Mouse (Mus musculus): ENCODE results near the gene Ppil1.

The Ppil1 gene

DNA sequence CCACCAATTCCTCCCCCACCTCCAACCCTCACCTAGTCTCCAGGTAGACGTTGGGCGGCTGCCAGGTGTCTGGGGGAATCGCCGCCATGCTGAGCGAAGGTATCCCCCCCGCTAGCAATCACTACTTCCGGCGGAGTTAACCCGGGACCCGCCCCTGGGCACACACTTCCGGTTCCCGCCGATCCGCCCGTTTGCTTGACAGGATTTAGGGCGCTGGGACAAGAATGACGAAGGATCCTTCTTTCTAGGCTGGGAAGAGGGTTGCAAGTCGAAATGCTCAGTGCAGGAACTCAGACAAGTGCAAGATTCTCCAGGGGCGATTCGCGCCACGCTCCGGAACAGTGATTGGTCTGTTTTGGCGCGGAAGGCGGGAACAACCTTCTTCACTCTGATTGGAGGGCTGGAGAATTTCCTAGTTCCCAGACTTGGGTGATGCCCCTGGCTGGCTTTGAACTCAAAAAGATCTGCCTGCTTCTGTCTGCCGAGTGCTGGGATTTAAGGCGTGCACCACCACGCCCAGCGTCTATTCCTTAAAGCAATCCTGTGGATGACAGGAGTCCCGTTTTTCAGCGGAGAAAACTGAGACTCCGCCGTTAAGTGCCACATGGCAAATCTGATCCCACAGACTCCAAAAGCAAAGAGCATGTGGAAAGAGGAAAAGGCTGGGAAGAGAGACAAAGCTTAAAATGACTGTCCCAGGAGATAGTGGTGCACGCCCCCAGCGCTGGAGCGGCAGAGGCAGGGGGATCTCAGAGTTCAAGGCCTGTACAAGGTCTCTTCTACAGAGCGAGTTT is at the start of gene Ppil1:
Gene Ppil1, minus strand, starts transcription at position 347 of the 794 bp plus-strand sequence.
- DNase-seq (ENCODE audit: extremely low read depth, low read depth) = peak; percentile 80

DNA sequence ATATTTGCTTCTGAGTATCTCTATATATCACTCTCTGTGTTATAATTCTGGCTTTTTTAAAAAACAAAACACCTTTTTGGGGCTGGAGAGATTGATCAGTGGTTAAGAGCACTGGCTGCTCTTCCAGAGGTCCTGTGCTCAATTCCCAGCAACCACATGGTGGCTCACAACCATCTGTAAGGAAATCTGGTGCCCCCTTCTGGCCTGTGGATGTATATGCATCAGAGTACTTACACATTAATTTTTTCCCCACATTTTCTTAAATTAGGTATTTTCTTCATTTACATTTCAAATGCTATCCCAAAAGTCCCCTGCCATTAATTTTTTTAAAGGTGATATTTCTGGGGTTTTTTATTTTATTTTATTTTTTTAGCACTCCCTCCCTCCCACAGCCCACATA is 49.3 kb upstream of the Ppil1 start:
- no peak for DNase-seq (ENCODE audit: extremely low read depth, low read depth)

DNA sequence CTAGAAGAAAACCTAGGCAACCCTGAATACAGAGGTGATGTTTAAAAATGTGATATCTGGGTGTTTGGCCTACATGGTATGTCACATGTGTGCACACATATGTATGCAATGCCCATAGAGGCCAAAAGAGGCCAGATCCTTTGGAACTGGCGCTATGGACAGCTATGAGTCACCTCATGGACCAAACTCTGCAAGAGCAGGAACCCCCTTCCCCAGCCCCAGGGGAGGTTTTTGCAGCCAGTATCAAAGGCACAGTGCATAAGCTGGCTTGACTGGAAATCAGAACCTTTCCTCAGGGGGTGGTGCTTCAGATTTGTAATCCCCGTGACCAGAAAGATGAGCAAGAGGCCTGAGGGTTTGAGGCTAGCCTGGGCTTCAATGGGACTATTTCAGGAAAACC is 48.1 kb upstream of the Ppil1 start:
- DNase-seq (ENCODE audit: extremely low read depth, low read depth) = no peak

DNA sequence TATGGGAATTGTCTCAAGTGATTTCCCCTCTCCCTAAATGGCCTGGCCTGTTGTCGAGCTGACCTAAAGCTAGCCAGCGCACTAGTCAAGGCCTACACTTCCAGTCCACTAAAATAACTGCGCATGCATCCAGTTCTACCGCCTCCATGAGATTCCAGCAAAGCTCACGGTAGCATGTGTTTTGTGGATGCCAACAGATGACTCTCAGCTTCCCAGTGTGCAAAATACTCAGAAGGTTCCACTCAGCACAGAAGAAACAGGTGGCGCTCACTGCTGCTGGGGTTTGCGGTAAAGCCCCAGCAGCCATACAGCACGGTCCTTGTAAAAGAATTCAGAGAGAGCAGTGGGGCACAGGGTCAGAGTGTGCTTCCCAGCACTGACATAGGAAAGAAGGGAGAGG is 47.6 kb upstream of the Ppil1 start:
- DNase-seq (ENCODE audit: extremely low read depth, low read depth) = no peak

DNA sequence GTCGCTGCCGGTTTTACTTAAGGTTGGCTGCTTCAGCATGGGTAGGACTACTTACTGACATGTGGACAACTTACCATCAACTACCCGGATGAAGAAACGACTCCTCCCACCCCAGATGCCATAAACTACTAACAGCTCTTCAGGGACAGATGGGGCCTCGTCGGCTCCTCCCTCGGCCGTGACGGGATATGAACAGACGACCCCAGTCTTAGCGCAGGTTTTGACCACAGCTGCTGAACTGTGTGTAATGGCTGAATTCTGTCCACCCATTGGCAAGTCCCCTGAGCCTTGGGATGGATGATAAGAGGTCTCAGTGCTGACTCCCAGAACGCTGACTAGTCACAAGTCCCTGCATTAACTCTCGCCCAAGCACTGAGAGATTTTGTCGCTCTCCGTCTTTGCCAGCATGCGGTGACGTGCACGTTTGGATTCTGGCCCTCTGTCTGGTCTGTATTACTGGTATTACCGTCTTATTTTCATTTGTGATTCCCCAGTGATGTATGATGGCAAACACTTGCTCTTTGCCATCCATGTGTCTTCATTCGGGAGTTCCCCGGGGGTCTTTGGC is 46.2 kb upstream of the Ppil1 start:
- DNase-seq (ENCODE audit: extremely low read depth, low read depth) = no peak

DNA sequence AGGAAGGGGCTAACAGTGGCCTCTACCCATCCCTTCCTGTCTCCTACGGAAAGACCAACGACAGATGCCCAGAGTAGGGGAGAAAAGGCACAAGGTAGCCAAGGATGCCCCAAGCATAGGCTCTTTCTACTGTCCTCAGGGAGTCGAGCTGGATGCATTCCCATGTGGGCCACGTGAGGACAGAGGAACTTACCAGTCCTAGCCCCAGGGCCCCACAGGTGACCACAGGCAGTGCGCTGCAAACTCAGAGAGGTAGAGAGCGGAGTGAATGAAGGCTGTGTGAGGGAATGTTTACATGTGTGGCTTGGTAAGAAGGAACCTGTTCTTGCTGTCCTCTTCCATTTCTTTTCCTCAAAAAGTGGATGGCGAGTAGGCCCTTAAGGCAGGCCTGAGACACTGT is 41.9 kb upstream of the Ppil1 start:
- DNase-seq (ENCODE audit: extremely low read depth, low read depth) = no peak

DNA sequence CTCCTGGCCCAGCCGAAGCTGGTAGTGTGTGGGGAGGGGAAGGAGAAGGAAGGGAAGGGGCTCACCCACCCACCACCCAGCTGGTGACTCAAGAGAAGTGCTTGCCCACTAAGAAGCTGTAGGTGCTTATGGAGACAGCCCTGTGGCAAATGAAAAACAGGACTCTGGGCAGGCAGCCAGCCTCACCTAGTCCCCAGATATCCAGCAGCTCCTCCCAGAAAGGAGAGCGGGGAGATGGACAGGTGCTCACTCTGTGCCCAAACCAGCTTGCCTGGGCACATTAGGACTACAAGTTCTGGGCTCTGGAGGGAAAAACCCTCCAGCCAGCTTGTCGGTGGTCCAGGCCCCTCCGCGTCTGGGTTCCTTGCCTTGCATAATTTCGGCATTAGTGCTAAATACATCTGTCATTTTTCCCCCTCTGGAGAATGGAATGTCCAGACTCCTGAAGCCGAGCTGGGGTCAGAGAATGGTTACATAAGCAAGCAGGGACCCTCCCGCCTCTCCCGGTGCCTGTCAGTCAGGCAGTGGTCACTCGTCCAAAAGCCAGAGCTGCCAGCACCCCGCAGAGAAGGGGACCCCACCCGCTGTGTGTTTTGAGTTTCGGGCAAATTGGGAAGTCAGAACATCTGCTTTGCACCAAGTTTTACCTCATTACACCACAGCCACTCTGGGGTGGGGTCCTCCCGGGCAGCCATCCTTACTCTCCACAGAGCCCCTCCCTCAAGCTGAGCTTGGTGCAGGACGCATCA is 41.2 kb upstream of the Ppil1 start:
- DNase-seq (ENCODE audit: extremely low read depth, low read depth) = no peak

DNA sequence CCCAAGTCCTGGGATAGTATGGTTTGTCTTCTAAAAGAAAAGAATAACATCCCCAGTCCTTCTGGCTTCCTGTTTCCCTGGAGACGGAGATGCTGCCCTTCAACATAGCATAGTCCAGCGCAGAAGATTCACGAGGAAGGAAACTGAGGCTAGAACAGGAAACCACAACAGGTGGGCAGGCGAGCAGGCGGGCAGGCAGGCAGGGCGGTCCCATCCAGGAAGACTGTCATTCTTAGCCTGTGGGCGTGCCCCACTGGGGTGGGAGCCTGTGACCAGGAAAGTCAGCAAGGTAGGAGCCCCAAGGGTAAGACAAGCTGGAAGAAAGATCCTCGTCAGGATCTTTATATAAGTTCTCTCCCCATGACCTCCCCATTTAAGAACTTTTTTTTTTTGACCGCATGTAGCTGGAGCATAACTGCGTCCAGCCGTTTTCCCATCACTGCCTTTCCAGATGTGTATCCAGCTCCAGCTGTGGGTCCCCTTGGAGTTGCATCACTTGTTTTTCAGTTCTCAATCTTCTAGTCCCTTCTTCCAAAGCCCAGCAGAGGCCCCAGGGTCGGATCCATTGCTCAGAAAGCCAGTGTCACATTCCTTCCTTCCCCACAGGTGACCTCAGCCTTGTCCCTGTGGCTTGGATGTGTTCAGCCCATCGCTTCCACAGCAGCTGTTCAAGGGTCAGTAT is 40.5 kb upstream of the Ppil1 start:
- no peak for DNase-seq (ENCODE audit: extremely low read depth, low read depth)

DNA sequence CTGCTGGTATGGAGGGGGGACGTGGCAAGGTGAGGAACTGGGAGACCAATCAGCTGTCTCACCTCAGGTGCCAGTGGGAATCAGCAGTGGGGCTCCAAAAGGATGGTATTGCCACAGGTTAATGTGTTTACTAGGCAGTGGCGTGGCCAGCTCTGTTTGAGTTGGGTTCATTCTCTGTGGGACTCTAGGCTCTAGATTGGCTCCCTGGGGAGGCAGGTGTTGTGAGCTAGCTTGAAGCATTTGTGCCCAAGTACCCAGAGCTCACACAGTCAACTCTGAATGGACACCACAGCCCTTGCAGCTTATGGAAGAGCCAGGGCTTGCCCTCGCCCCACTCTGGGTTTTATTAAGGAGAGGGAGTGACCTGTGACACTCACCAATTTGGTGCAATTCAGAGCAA is 39.9 kb upstream of the Ppil1 start:
- no peak for DNase-seq (ENCODE audit: extremely low read depth, low read depth)

DNA sequence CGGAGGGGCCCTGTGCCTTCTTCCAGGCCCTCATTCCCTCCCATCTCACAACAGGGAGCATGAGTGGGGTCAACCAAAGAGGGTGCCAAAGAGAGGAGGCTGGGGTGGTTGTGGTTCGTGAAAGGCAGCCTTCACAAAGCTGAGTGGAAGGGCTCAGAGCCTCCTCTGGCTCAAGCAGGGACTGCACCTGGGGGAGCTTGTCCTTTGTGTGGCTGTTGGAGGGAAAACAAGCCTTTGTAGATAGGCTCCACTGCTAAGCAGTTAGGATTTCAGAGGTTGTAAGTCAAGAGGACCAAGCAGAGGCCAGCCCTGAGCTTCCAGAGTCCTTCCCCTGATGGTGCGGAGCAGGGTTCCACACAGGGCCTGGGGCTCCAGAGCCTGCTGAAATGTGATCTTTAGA is 39.1 kb upstream of the Ppil1 start:
- DNase-seq (ENCODE audit: extremely low read depth, low read depth) = no peak

DNA sequence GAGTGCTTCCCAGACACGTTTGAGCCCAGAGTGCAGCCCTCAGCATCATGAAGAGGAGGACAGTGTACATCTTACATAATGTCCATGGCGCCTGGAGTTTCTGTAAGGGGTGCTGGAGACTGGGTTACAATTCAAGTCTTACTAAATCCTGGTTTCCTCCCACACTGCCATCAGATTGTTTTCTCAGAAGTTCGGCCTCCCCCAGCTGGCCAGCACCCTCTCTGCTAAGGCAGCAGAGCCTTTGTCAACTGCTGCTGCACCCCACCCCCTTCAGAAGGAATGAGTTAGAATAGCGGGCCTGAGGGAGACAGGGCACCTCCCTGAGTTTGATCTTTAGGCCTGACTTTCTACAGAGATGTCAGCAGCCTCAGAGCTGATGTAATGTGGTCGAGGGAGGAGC is 38.2 kb upstream of the Ppil1 start:
- DNase-seq (ENCODE audit: extremely low read depth, low read depth) = no peak

DNA sequence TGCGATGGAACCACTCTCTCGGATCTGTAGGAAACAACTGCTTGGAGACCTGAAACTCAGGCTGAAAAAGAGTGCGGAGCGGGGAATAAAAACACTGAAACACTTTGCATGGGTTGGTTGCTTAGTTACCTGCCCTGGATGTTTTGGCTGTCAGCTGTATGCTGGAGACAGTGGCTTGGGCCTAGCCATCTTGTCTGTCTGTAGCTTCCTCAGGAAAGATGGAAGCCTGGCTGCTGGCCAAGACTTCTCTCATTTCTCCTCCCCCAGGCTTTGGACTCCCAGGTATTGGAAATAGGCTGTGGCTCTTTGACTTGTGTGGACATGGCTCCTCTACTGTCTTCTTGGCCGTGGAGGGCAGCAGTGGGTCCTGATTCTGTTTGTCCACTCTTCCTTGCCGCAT is 37.4 kb upstream of the Ppil1 start:
- no peak for DNase-seq (ENCODE audit: extremely low read depth, low read depth)

DNA sequence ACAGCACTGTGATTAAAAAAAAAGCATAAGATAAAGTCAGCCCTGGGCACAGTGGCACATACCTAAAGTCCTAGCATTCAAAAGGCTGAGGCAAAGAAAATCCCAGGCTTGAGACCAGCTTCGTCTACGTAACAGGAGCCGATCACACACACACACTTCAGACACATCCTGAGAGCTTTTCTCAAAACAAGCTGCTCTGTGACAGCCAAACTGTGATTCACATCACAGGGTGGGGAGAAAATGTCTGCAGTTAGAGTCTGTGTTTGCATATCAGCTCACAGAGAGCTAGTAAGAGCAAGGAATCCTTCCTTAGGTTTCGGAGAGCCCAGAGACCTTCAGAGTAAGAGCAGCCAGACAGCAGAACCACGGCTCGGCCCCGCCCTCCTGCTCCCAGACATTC is 36.9 kb upstream of the Ppil1 start:
- DNase-seq (ENCODE audit: extremely low read depth, low read depth) = no peak

DNA sequence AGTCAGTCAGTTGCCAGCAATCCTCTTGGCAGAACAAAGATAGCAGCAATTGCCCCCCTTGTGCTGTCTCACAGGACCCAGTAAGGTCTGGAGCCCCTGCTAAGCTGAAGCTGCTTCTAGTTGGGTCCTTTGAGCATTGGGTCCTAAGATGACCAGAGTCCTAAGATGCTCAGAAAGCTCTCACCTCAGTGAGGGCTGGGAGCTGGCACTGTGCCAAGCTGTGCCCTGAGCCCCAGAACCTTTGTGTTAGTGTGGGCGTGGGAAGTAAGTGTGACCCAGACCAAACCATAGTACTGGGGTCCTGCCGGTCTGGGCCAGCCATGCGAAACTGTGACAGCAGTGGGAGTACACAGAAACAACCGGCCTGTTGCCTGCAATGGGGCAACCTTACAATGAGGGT is 35.3 kb upstream of the Ppil1 start:
- no peak for DNase-seq (ENCODE audit: extremely low read depth, low read depth)

DNA sequence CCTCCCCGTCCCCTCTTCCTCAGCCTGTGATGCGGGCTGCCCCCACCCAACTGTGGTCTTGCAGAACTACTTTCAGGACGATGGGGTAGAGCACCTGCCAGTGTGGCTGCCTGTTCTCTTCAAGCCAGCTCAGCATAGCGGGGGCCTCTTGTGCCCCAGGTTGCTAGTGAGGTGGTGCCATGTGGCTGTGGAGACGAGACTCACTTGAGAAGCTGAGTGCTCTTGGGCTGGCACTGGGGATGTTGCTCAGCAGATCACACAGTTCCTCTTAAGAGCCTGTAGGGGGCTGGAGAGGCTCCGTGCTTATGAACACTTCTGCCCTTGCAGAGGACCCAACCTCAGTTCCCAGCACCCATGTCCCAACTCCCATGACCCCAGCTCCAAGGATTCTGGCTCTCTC is 33.8 kb upstream of the Ppil1 start:
- no peak for DNase-seq (ENCODE audit: extremely low read depth, low read depth)

DNA sequence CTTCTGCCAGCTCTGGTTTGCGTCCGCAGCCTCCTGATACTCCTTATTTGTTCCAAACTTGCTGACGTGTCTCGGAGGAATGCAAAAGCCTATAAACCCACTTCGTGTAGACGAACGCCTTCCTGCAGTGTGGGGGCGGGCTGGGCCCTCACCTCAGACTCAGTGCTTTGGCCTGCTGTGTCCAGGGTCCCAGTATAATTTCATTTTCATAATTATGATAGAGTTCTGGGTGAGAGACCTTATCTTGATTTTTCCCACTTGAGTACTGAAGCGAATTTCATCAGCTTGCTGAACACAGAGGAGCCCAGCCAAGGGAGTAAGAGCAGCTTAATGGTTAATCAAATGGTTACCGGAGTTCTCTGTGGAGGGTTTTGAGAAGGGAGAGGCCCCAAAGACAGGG is 33.3 kb upstream of the Ppil1 start:
- DNase-seq (ENCODE audit: extremely low read depth, low read depth) = no peak

DNA sequence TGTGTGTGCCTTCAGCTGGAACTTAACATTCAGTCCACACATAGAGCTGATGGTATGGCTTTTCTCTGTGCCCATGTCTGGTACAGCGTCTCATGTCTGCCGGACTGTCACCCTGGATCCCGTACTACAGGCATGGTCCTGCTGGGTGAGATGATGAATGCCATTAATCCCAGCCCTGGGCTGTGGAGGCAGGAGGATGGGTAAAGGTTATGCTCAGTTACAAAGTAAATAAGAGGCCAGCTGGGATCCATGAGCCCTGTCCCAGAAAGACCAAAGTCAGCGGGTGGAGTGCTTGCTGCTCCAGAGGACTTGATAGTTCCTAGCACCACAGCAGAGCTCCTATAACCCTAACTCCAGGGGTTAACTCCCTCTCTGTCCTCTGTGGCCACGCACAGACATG is 31.8 kb upstream of the Ppil1 start:
- DNase-seq (ENCODE audit: extremely low read depth, low read depth) = no peak

DNA sequence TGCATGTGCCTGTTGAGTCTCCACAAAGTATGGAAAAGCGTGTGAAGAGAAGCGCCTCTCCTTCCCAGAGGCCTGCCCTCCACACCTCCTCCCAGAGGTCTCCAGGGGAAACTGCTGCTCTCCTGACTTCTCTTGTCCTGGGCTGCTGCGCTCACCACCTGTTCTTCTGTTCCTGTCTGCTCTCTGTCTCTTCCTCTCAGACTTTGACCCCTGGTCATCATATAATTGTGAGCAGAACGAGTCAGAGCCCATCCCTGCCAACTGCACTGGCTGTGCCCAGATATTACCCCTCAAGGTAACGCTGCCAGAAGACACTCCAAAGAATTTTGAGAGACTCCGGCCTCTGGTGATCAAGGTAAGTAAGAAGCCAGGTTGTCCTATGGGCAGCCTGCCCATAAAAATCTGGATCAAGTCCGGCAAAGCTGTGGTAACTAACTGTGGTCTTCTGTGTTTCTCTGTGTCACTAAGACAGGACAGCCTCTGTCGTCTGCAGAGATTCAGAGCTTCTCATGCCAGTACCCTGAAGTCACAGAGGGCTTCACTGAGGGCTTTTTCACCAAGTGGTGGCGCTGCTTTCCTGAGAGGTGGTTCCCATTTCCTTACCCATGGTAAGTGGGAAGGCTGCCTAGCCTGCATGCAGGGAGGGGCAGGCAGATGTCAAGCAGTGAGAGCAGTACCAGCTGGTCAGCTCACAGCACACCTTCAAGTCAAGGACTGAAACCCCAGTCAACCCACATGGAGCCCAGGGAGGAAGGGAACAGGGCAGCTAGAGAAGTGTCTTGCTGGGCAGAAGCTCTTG is 30.0 kb upstream of the Ppil1 start:
- no peak for DNase-seq (ENCODE audit: extremely low read depth, low read depth)

DNA sequence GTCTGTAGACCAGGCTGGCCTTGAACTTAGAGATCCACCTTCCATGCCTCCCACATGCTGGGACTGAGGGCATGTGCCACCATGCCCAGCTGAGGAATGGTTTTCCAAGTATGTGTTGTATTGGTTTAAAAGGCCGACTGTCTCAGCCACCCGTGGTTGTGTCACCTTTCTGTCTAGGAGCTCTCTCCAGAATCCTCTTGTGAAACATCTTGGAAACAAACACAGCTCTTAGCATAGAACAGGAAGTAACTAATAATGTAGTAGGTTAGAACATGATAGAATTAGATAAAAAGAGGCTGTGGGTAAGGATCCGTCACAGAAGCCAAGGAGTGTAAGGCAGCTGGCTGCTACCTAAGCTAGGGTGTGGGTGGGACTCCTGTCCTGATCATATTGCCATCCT is 29.0 kb upstream of the Ppil1 start:
- DNase-seq (ENCODE audit: extremely low read depth, low read depth) = no peak

DNA sequence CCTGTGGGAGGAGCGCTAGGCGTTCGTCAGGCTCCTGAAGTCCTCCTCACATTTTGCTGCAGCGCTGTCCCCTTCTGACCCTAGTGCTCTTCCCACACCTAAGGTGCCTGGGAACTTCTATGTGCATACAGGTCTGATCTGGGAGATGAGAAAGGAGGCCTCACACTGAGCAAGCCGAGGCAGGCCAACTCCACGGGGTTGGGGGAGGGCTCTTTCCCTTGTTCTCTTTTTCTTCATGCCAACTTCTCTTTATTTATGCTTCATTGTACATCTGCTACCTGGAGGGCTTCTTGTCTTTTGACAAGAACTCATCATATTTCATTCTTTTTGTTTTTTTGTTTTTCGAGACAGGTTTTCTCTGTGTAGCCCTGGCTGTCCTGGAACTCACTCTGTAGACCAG is 27.8 kb upstream of the Ppil1 start:
- DNase-seq (ENCODE audit: extremely low read depth, low read depth) = no peak

DNA sequence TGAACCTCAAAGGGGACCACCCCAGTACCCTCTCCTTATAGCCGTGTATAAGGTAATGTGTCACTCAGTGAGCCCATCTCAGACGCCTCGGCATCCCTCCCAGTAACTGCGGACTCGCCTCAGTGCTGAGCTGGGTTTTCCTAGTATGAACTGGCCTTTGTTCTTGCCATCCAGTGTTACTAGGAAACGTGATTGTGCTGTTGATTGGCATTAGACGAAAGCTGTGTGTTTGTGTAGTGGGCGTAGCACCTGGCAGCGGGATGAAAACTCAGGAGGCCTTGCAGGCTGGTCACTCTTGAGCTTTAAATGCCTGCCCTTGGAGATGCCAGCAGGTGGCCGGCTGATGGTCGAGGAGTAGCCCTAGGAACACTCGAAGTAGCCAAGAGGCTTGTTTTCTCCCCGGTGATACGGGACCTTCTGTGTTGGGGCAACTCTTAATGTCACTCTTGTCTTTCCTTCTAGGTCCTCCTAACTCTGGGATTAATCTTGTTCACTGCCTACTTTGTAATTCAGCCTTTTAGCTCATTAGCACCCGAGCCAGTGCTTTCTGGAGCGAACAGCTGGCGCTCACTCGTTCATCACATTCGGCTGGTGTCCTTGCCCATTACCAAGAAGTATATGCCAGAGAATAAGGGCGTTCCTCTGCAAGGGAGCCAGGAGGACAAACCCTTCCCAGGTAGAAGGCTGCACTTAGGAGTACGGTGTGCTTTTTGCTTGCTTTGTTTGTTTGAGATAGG is 18.4 kb upstream of the Ppil1 start:
- no peak for DNase-seq (ENCODE audit: extremely low read depth, low read depth)

Data from MEL-GATA-1-ER (cell line).